Mouse (Mus musculus) liver, adult 2 months (tissue): ENCODE measurements at regions not wholly inside any gene's neighbourhood (a gene's known extent, or its start where the extent isn't known, plus 50 kb on each side); places are given as distances from the start of the nearest gene placed in this dataset.

ENCODE experiments used
- DNase-seq: peaks from one replicate; pipeline ENCODE4 v3.0.0-alpha.2; 2011; ENCODE audit warnings: low read depth, low spot score; ENCODE audit errors: extremely low read depth
- H3K27ac ChIP-seq: fragments of 200-500 bp; replicated peaks from 2 replicates; pipeline ENCODE4 v1.5.1; 2012; ENCODE audit warnings: low read depth, mild to moderate bottlenecking, control low read depth, inconsistent platforms, low read length; ENCODE audit not compliant: insufficient read depth
- H3K27me3 ChIP-seq: fragments of 200-500 bp; 2 replicates; pipeline ENCODE4 v1.6.1; 2012; ENCODE audit warnings: mild to moderate bottlenecking, moderate library complexity, low read length, inconsistent platforms; ENCODE audit not compliant: control insufficient read depth, insufficient read depth
- H3K36me3 ChIP-seq: fragments of 200-500 bp; 2 replicates; pipeline ENCODE4 v1.6.1; 2012; ENCODE audit warnings: low read length, inconsistent platforms; ENCODE audit not compliant: control insufficient read depth, insufficient read depth
- H3K4me1 ChIP-seq: fragments of 200-500 bp; 2 replicates; pipeline ENCODE4 v1.6.1; 2011; ENCODE audit warnings: low read length; ENCODE audit not compliant: control insufficient read depth, insufficient read depth
- H3K4me3 ChIP-seq: fragments of 200-500 bp; 2 replicates; pipeline ENCODE4 v1.5.1; 2011; ENCODE audit warnings: low read depth, mild to moderate bottlenecking, control low read depth, low read length, moderate library complexity; ENCODE audit not compliant: insufficient read depth
- H3K79me2 ChIP-seq: fragments of 200-500 bp; 2 replicates; pipeline ENCODE4 v1.6.1; 2012; ENCODE audit warnings: inconsistent platforms, mild to moderate bottlenecking, low read length, moderate library complexity; ENCODE audit not compliant: control insufficient read depth, insufficient read depth
- H3K9ac ChIP-seq: fragments of 200-500 bp; 2 replicates; pipeline ENCODE4 v1.6.1; 2012; ENCODE audit warnings: low read depth, mild to moderate bottlenecking, control low read depth, inconsistent platforms, low read length
- CTCF ChIP-seq: fragments of 200-500 bp; IDR thresholded peaks from 2 replicates; pipeline ENCODE4 v1.5.1; 2011; ENCODE audit warnings: low read depth, low read length, control low read depth
- POLR2A ChIP-seq: fragments of 200-500 bp; IDR thresholded peaks from 2 replicates; pipeline ENCODE4 v1.6.1; 2011; ENCODE audit warnings: low read length, control low read depth; ENCODE audit not compliant: insufficient read depth; ENCODE audit errors: extremely low read depth
- WGBS: fragments of 180-500 bp; shearing (Covaris S2); methylation state at CpG from one replicate; pipeline ENCODE4 v1.1.7; 2018; 5-methylcytosine and 5-hydroxymethylcytosine counted together

DNA sequence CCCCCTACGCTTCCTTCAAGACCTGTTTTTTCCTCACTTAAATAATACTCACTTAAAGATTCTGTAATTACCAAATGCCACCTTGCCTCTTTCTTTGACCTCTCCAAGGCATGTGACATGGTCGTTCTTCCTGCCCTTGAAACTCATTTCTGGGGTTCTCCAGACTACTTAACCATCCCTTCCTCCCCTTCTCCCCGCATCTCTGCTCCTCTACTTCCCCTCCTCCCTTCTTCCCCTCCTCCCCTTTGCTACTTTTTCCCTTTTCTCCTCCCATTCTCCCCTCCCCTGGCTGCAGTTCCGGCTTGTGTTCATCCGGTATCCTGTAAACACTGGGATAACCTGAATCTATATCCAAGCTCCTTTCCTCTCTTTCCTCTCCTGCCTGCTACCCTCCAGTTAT lies 250.2 kb upstream of the Paip1 start:
- WGBS = 68% methylated on average over 5 of the region's 5 CpGs
- H3K4me3 ChIP-seq = no peak overlapping the region
- no peaks in the 10 kb centered on the region for H3K36me3 ChIP-seq
- no peak for DNase-seq
- no peak overlapping the region for H3K9ac ChIP-seq
- TF ChIP-seq POLR2A (no peak), CTCF (no peak)
- no peaks in the 10 kb centered on the region for H3K4me1 ChIP-seq
- no peaks in the 10 kb centered on the region for H3K27me3 ChIP-seq
- no peak overlapping the region for H3K27ac ChIP-seq
- H3K79me2 ChIP-seq = no peaks in the 10 kb centered on the region

DNA sequence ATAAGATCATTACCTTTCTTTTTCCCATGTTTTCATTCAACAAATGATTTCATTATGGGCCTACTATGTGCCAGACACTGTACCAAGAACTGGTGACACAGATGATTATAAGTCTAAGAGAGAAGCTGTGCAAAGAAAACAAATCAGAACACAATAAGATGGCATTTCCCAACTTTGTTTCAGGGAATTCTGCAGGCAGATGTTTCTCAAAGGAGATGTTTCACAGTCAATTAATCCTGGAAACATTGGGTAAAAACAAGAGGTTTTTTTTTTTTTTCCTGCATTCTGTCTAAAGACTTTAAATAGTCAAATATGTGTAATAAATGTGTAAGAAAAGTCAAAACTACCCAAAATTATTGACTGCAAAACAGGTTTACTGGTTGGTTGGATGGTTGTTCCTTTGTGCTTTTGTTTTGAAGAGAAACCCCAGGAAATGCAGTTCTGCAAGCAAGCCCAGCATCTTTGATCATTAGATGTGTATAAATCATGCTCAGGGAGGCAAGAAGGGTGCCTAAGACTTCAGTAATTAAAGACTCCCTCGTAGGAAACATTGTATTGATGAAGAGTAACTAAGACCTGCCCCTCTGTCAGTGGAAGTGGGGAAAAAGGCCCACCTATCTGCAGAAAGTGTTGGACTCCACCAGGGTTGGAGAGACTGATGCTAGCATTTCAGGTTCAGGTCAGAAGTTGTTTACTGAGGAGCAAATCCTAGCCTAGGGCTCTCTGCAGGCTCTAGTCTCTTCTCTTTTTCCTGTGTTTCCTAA lies 249.1 kb upstream of the Paip1 start:
- H3K4me1 ChIP-seq = no peaks in the 10 kb centered on the region
- H3K4me3 ChIP-seq = no peak overlapping the region
- no peak overlapping the region for H3K27ac ChIP-seq
- TF ChIP-seq POLR2A (no peak), CTCF (no peak)
- no peaks in the 10 kb centered on the region for H3K36me3 ChIP-seq
- no peak for DNase-seq
- H3K27me3 ChIP-seq = no peaks in the 10 kb centered on the region
- no peaks in the 10 kb centered on the region for H3K79me2 ChIP-seq
- no peak overlapping the region for H3K9ac ChIP-seq
- WGBS = 16% methylated on average over 1 of the region's 1 CpGs

DNA sequence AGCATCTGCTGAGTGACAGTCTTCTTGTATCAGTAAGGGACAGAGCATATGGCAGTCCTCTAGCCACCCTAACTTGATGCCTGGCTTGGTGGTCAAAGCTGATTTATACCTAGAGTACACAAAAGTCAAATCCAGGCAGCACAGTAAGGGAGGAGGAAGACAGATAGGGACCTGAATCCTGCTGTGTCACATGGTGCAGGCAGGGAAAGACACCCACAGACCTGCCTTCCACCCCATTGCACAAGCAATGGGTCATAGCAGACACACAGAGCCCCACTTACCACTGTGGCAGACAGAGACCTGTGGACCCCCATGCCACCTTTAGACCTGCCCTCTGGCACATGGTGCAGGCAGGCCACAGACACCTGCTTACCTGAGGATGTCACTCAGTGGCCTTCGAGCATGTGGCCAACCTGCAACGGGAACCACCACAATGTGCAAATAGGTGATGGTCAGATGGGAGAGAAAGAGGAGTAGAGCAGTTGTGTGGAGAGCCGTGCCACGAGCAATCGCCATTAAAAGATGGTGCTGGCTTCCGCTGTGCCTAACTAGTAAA lies 244.0 kb upstream of the Paip1 start:
- TF ChIP-seq CTCF (no peak), POLR2A (no peak)
- 92% methylated on average over 6 of the region's 6 CpGs for WGBS
- Histone ChIP-seq H3K36me3 (no peaks in the 10 kb centered on the region), H3K27ac (no peak overlapping the region), H3K4me1 (no peaks in the 10 kb centered on the region), H3K27me3 (no peaks in the 10 kb centered on the region), H3K4me3 (no peak overlapping the region), H3K79me2 (no peaks in the 10 kb centered on the region), H3K9ac (no peak overlapping the region)
- DNase-seq = no peak

GRCm38 (mm10) chr13:119185567-119186143 lies 242.7 kb upstream of the Paip1 start:
- Histone ChIP-seq H3K4me1 (no peaks in the 10 kb centered on the region), H3K4me3 (no peak overlapping the region), H3K36me3 (no peaks in the 10 kb centered on the region), H3K27ac (no peak overlapping the region), H3K9ac (no peak overlapping the region), H3K79me2 (no peaks in the 10 kb centered on the region), H3K27me3 (no peaks in the 10 kb centered on the region)
- TF ChIP-seq CTCF = no peak
- TF ChIP-seq POLR2A = no peak
- DNase-seq = no peak
- WGBS = 97% methylated on average over 5 of the region's 5 CpGs

DNA sequence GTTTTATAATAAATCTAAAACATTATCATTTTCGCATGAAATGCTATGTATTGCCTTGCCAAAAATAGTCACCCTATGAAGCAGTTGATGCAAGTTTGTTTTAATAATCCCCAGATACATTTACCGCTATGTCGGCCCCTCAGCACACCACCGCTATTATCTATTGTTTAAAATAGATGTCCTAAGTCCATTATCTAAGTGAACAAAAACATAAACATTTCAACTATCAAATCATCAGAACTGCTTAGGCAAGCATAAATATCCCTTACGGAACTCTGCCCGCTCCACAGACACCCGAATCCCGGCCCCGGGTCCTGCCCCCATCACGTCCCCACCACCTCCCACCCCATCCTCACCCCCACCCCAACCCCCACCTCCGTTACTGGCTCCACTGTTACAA lies 196.8 kb upstream of the Paip1 start:
- H3K9ac ChIP-seq = no peak overlapping the region
- H3K4me1 ChIP-seq = no peaks in the 10 kb centered on the region
- no peak for DNase-seq
- H3K36me3 ChIP-seq = no peaks in the 10 kb centered on the region
- TF ChIP-seq POLR2A (no peak), CTCF (no peak)
- H3K27ac ChIP-seq = no peak overlapping the region
- no peaks in the 10 kb centered on the region for H3K79me2 ChIP-seq
- H3K4me3 ChIP-seq = no peak overlapping the region
- WGBS = 76% methylated on average over 11 of the region's 11 CpGs
- no peaks in the 10 kb centered on the region for H3K27me3 ChIP-seq
